Mouse (Mus musculus) liver, embryonic 11.5 days (tissue): Measurements from ENCODE around the gene Gipc1. TPM values are rescaled to one million over a fixed set of nuclear protein-coding genes. Genes with fewer than 3 reads are reported as not detected.
A peak's percentile ranks its signal among the peaks of the same experiment; 100 is the strongest.

Source experiments
- ATAC-seq: fragments of 200-750 bp; cut with Nextera tagmentation; replicated peaks from 2 replicates; pipeline ENCODE4 v1.8.0; 2017; ENCODE audit warnings: moderate number of reproducible peaks, mild to moderate bottlenecking, moderate TSS enrichment, moderate library complexity; ENCODE audit not compliant: low FRiP score
- DNase-seq: peaks from one replicate; pipeline ENCODE4 v3.0.0-alpha.2; 2017; ENCODE audit warnings: low spot score
- H3K27ac ChIP-seq: fragments of 300-500 bp; sonication (generic); 2 replicates; pipeline ENCODE4 v1.5.1; 2014; ENCODE audit warnings: mild to moderate bottlenecking, low read depth, low read length, control low read depth
- H3K27me3 ChIP-seq: fragments of 300-500 bp; sonication (generic); replicated peaks from 2 replicates; pipeline ENCODE4 v1.6.1; 2014; ENCODE audit warnings: low read length, mixed read lengths; ENCODE audit not compliant: control insufficient read depth, insufficient read depth
- H3K36me3 ChIP-seq: fragments of 300-500 bp; sonication (generic); 2 replicates; pipeline ENCODE4 v1.6.1; 2014; ENCODE audit warnings: mild to moderate bottlenecking, low read length, moderate library complexity, mixed read lengths; ENCODE audit not compliant: control insufficient read depth, insufficient read depth
- H3K4me1 ChIP-seq: fragments of 300-500 bp; sonication (generic); replicated peaks from 2 replicates; pipeline ENCODE4 v1.6.1; 2014; ENCODE audit warnings: low read length, mixed read lengths; ENCODE audit not compliant: control insufficient read depth, insufficient read depth
- H3K4me2 ChIP-seq: fragments of 300-500 bp; sonication (generic); 2 replicates; pipeline ENCODE4 v1.6.1; 2014; ENCODE audit warnings: mild to moderate bottlenecking, control low read depth, moderate library complexity
- H3K4me3 ChIP-seq: fragments of 300-500 bp; sonication (generic); 2 replicates; pipeline ENCODE4 v1.5.1; 2014; ENCODE audit warnings: low read depth, low read length, control low read depth
- H3K9ac ChIP-seq: fragments of 300-500 bp; sonication (generic); 2 replicates; pipeline ENCODE4 v1.6.1; 2014; ENCODE audit warnings: low read depth, low read length, control low read depth
- H3K9me3 ChIP-seq: fragments of 300-500 bp; sonication (generic); 2 replicates; pipeline ENCODE4 v1.6.1; 2016; ENCODE audit warnings: low read length, inconsistent platforms, mixed read lengths; ENCODE audit not compliant: control insufficient read depth
- WGBS: fragments of 180-500 bp; shearing (Covaris S2); extraction: QIAGEN DNeasy Blood & Tissue Kit; methylation state at CpG from one replicate; pipeline ENCODE4 v1.1.7; 2014; 5-methylcytosine and 5-hydroxymethylcytosine counted together
- polyA plus RNA-seq: library from polyadenylated mRNA; unstranded; fragments of >200 nt; fragmentation: Nextera tagmentation; extraction: Ambion mirVana; gene quantifications from 2 replicates; pipeline ENCODE4 v1.2.1, GENCODE M21; 2014

Gipc1 gene
- polyA plus RNA-seq, 1 experiment from 2014 or later: 113 TPM

DNA sequence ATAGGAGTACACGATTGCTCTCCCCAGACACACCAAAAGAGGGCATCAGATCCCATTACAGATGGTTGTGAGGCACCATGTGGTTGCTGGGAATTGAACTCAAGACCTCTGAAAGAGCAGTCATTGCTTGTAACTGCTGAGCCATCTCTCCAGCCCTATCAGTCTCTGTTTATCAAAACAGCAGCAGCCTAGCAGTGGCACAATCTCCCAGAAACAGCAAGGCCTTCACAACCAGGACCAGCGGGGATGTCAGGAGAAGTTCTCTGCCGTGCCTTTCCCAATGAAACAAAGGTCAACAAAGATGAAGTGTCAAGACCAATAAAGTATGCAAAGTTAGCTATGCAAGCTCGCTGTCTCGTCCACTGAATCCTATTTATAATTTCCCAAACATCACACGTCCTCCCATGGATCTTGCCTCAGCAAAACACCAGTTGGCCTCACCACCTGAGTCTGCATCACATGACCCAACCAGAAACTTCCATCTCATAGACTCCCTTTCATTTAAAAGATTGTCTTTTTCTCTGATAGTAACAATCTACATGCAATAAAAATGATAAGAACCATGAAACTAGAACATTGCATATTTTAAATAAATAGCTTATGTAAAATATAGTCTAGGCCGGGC is 20.3 kb upstream of the Gipc1 start:
- Histone ChIP-seq H3K9me3 (no peaks in the 10 kb centered on the region), H3K36me3 (no peaks in the 10 kb centered on the region), H3K4me3 (no peak overlapping the region), H3K9ac (no peak overlapping the region), H3K27me3 (no peaks in the 10 kb centered on the region), H3K4me2 (no peak overlapping the region), H3K4me1 (no peaks in the 10 kb centered on the region; the same call in 1 of the 2 replicates), H3K27ac (no peak overlapping the region)
- DNase-seq (no peak), ATAC-seq (peak; percentile 83)
- WGBS: 72% methylated on average over 7 of the region's 7 CpGs

DNA sequence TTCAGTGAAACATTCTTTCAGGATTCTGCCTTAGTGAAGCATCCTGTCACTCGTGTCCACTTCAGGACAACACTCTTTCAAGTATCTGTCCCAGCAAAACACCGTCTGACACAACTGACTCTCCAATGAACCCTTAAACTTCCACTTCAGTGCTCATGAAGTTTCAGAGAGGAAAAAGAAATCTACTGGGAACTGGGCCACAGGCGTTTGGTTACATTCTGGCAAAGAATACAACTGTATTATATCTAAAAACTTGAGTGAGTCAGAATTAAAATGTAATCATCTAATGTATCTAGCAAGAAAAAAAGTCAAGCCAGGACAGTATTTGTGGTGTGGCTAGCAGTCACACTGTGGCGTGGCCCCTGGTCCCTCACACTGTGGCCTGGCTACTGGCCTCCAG is 13.6 kb upstream of the Gipc1 start:
- no peaks in the 10 kb centered on the region for H3K4me1 ChIP-seq
- 68% methylated on average over 4 of the region's 4 CpGs for WGBS
- no peaks in the 10 kb centered on the region for H3K9me3 ChIP-seq
- no peak overlapping the region for H3K9ac ChIP-seq
- H3K27ac ChIP-seq: no peak overlapping the region
- no peak for ATAC-seq
- H3K4me2 ChIP-seq: no peak overlapping the region
- H3K36me3 ChIP-seq: no peaks in the 10 kb centered on the region
- no peaks in the 10 kb centered on the region; the same call in 1 of the 2 replicates for H3K27me3 ChIP-seq
- no peak overlapping the region for H3K4me3 ChIP-seq
- DNase-seq: no peak

DNA sequence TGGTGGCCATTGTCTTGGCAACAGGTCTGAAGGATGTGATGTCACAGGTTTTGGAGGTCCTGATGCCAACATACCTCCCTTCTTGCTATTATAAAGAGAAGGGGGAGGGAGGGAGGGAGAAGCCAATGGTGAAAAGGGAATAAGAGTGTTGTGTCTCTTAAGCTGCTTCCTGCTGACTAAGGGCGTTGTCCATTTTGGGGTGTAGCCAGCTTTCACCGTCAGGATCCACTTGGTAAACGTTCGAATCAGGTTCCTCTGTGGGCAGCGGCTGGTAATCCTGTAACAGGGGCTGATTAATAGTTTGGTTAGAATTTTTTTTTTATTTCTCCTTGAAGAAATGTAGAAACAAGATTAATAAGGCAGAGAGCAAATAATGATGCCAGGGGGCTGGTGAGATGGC is 12.8 kb upstream of the Gipc1 start:
- Histone ChIP-seq H3K4me2 (no peak overlapping the region), H3K9ac (no peak overlapping the region), H3K27me3 (no peaks in the 10 kb centered on the region; the same call in 1 of the 2 replicates), H3K27ac (no peak overlapping the region), H3K9me3 (no peaks in the 10 kb centered on the region), H3K36me3 (no peaks in the 10 kb centered on the region), H3K4me1 (no peaks in the 10 kb centered on the region), H3K4me3 (no peak overlapping the region)
- ATAC-seq (no peak), DNase-seq (no peak)
- WGBS: 61% methylated on average over 5 of the region's 5 CpGs

DNA sequence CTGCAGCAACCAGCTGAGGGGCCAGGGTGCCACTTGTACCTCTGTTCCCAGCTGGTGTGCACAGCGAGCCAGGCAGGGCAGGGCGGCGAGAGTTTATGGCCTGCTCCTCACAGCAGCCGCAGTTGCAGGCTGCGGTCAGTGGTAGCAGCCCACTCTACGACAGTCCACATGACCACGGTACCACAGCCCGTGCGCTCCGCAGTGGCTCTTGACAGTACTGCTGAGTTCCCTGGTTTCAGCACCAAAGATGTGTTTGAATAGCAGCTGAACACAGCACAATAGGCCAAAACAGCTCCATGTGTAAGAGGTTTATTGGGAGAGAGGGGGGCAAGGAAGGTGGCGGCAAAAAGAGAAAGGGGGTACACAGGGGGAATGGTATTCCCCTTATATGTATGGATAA is 5.0 kb upstream of the Gipc1 start:
- no peaks in the 10 kb centered on the region for H3K4me1 ChIP-seq
- 94% methylated on average over 11 of the region's 11 CpGs for WGBS
- H3K9ac ChIP-seq: no peak overlapping the region

DNA sequence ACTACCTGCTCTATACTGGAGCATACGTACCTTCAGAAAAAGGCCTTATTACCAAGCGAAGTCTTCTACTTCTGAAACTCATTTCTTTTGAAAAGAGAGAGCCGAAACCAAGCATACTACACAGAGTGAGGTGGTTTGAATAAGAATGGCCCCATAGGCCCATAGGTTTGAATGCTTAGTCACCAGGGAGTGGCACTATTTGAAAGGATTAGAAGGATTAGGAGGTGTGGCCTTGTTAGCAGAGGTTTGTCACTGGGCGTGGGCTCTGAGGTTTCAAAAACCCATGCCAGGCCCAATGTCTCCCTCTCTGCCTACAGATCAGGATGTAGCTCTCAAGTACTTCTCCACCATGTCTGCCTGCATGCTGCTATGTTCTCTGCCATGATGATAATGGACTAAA is 4.4 kb upstream of the Gipc1 start:
- Histone ChIP-seq H3K27ac (no peak overlapping the region), H3K4me2 (no peak overlapping the region), H3K27me3 (no peaks in the 10 kb centered on the region; the same call in 1 of the 2 replicates), H3K4me3 (no peak overlapping the region), H3K9ac (no peak overlapping the region), H3K9me3 (no peaks in the 10 kb centered on the region), H3K4me1 (no peaks in the 10 kb centered on the region), H3K36me3 (no peaks in the 10 kb centered on the region)
- WGBS: 89% methylated on average over 4 of the region's 4 CpGs
- no peak for DNase-seq
- no peak for ATAC-seq

More for the DNA sequence above, 5.0 kb upstream of the Gipc1 start:
- Histone ChIP-seq H3K36me3 (no peaks in the 10 kb centered on the region), H3K4me2 (no peak overlapping the region), H3K27me3 (no peaks in the 10 kb centered on the region; the same call in 1 of the 2 replicates), H3K9me3 (no peaks in the 10 kb centered on the region), H3K27ac (no peak overlapping the region), H3K4me3 (no peak overlapping the region)
- ATAC-seq (no peak), DNase-seq (no peak)

DNA sequence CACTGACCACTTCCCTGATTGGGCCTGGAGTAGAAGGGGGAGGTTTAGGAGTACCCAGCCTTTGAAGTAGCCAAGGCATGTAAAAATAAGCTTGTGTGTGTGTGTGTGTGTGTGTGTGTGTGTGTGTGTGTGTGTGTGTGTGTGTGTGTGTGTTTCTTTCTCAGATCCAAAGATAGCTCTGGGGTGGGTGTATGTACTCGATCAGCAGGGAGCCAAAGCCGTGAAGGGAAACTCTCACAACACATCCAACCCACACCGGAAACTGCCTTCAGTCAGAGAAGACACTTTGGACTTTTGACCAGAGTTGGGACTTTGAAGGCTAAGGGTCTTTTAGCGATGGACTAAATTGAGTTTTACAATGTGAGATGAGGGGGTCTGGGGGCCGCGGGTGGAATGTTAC is 2.8 kb upstream of the Gipc1 start:
- no peaks in the 10 kb centered on the region for H3K27me3 ChIP-seq
- no peak for ATAC-seq
- H3K9me3 ChIP-seq: no peaks in the 10 kb centered on the region
- no peak for DNase-seq
- no peak overlapping the region for H3K9ac ChIP-seq
- WGBS: 80% methylated on average over 6 of the region's 6 CpGs
- H3K27ac ChIP-seq: no peak overlapping the region
- peaks cover 10% of the 10 kb centered on the region for H3K4me1 ChIP-seq
- H3K4me2 ChIP-seq: no peak overlapping the region
- no peaks in the 10 kb centered on the region; the same call in 1 of the 2 replicates for H3K36me3 ChIP-seq
- H3K4me3 ChIP-seq: no peak overlapping the region

DNA sequence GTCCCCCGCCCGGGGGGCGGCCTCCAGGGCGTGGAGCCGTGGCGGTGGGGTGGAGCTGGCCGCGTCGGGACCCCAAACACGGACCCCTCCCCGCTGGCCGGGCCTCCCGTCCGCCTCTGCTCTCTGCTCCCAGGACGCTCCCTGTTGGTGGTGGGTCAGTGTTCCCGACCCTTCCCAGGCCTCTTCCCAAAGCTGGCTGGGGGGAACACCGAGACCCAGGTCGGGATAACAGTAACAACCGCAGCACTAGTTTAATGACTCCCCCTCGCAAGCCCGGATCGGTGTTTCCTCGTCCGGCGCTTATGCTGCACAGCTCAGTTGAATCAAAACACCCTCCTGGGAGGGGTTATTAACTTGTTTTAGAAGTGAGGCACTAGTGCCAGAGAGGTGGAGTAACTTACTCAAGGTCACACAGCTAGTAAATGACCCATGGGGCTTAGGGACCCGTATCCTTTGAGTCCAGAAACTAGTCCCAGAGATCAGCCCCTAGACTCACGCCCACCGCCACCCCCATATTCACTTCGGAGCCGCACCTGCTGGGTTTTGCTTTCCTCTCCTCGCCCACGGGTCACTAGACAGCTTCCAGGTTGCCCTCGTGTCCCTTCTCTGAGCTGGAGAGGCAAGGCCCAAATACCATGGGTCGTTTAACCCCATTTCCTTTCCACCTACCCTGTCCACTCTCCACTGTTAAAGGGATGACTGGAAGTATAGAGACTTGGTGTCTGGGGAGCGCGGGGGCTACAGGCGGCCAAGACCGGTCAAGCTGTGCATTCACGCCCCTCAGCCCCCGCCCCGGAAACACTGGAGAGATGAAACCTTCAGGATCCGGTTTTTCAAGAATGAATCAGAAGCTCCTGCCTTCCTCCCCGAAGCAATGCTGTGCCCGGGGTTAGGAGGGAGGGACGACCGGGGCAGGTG is 526 bp downstream of the Gipc1 start:
- Histone ChIP-seq H3K4me2 (peak overlapping the region; percentile 99), H3K9ac (peak overlapping the region; percentile 91), H3K36me3 (peaks cover 2% of the 10 kb centered on the region), H3K4me3 (peak overlapping the region; percentile 92), H3K4me1 (peaks cover 20% of the 10 kb centered on the region), H3K27me3 (no peaks in the 10 kb centered on the region), H3K27ac (peak overlapping the region; percentile 78), H3K9me3 (no peaks in the 10 kb centered on the region)
- WGBS: 1% methylated on average over 45 of the region's 46 CpGs
- DNase-seq (peak; percentile 43), ATAC-seq (peak; percentile 24)

DNA sequence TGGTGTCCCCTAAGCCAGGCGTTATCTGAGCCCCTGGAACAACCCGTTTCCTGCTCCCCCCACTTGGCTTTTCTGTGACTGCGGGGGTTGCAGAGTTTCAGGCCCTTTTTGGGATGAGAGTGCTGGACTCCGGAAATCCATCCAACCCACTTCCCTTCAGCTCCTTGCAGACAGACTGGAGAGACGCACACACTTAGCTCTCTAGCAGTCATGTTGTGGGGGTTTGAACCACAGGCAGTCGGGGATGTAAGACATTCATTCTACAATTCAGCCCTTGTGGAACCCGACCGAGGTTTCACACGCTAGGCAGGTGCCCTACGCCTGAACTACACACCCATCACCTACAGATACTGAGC is 1.2 kb downstream of the Gipc1 start:
- Histone ChIP-seq H3K27me3 (no peaks in the 10 kb centered on the region), H3K4me1 (peaks cover 20% of the 10 kb centered on the region), H3K4me2 (peak overlapping the region; percentile 99), H3K4me3 (peak overlapping the region; percentile 92), H3K36me3 (peaks cover 2% of the 10 kb centered on the region), H3K9me3 (no peaks in the 10 kb centered on the region), H3K9ac (peak overlapping the region; percentile 91), H3K27ac (peak overlapping the region; percentile 78; the same call in 1 of the 2 replicates)
- 27% methylated on average over 10 of the region's 10 CpGs for WGBS
- ATAC-seq (no peak), DNase-seq (no peak)
